Mouse (Mus musculus) heart, postnatal 10 days (tissue): ENCODE measurements at regions not wholly inside any gene's neighbourhood (a gene's known extent, or its start where the extent isn't known, plus 50 kb on each side); places are given as distances from the start of the nearest gene placed in this dataset.
"Not testable (repeated sequence)": the region's sequence is repeated elsewhere in the genome, so short reads cannot be mapped to it uniquely, and the experiment has no call there.

Experiments
- DNase-seq, 2 experiments: peaks; one replicate each; pipeline ENCODE4 v3.0.0; 2021
- intact Hi-C: fragments of 180-260 bp; cut with DNase I; formaldehyde crosslinking; loops from one replicate; pipeline ENCODE4 v1.15.1; 2025

- no peak for DNase-seq
- intact Hi-C loops = no loop called here
Observed at GRCm38 (mm10) chr10:14333344-14333743, 212.1 kb downstream of the Adgrg6 start.

GRCm38 (mm10) chr10:14332688-14333117 is 212.8 kb downstream of the Adgrg6 start:
- intact Hi-C loops = no loop called here
- DNase-seq = no peak

DNA sequence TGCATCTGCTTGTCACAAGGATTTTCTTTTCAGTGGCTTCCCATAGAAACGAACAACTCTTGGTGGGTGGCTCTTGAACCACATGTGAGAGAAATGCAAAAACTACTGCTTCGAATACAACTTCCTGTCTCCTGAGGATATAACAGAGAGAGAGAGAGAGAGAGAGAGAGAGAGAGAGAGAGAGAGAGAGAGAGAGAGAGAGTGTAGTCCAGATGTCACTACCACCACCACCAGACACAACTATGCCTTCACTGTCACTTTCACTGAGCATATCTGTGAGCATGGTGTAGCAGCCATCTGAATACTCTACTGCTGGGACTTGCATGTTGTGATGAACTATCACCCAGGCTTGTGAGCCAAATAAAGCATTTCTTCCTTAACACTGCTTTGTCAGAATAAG is 216.6 kb downstream of the Adgrg6 start:
- no peak for DNase-seq
- intact Hi-C loops = no loop called here

DNA sequence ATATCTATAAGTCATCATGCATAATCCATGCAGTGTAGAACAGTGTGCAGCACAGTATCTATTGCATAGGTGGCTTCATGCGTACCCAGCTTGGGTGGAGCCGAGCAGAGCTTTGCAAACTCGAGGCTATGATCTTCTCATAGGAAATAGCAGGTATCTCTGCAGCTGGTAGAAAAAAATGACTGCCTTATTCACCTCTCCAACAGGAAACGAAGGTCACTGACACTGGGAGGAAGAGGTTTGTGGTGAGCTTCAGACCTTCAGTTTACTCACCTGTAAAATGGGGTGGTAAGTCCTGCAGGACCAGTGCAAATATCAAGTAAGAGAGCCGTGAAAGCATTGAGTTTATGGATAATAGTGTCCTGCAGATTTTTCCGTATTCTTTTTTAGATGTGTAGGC is 219.2 kb downstream of the Adgrg6 start:
- intact Hi-C loops = no loop called here
- DNase-seq = no peak

- DNase-seq = peak; percentile 76 to 84
- intact Hi-C loops = loop anchor here (2.0 to 5.0 kb wide), 3 partner anchors 69 to 757 kb away; no protein-coding TSS in a partner anchor
Observed at GRCm38 (mm10) chr10:14321503-14321902, 224.0 kb downstream of the Adgrg6 start.

DNA sequence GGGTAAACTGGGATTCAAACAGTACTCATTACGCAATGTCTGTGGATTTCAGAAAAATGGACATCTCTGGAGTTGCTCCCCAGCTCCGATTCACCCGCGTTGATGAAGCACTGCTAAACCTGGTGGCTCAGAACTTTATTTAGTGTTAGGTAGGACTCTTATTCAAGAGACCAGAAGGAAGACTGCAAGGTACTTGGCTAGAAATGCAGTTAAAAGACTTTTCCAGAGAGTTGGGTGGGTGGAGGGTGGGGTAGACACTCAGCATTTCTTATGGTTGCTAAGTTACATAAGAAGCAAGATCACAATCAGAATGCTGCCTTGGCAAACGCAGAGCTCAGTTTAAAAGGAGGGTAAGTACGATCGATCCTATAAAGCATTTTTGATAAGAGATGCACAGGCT is 230.2 kb downstream of the Adgrg6 start:
- intact Hi-C loops = no loop called here

DNA sequence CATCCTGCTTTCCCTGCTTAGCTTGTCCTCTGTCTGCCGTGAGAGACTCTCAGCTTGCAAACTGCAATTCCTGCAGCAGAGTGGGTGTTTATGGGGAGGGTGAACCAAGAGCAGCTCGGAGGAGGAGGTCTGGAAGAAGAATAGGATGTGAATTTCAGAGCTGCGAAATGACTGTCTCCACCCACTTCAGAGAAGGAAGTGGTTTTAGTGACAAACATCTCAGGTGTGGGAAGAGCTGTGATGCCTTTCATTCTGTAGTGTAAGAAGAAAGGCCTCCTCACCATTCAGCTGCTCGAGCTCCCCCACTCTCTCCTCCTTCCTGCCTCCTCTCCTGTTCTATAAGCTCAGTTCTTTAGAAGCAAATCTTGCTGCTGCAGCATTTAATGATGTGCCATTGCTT is 230.9 kb downstream of the Adgrg6 start:
- intact Hi-C loops = no loop called here
- no peak for DNase-seq

More for the DNA sequence above, 230.2 kb downstream of the Adgrg6 start:
- no peak for DNase-seq

GRCm38 (mm10) chr10:14314004-14314581 is 231.4 kb downstream of the Adgrg6 start:
- DNase-seq = no peak
- intact Hi-C loops = no loop called here

- no peak for DNase-seq
- intact Hi-C loops = no loop called here
Observed at GRCm38 (mm10) chr10:14312959-14313358, 232.5 kb downstream of the Adgrg6 start.

GRCm38 (mm10) chr10:14311962-14312361 is 233.5 kb downstream of the Adgrg6 start:
- no peak for DNase-seq
- intact Hi-C loops = no loop called here

DNA sequence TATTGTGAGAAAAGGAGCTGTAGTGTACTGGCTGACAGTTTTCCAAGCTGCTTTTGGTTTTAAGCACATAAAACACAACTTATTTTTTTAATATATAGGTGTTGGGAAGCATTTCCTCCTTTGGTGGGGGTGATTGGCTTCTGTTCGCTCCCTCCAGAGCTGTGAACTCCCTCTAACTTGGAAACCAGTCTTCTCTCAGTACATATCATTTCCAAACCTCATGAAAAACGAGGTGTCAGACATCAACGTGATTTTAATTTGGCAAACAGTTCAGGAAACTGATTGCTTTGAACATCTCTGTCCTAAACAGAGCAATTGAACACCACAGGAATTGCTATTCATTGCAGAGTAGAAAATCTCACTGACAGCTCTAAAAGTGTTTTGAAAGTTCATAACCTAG is 238.6 kb downstream of the Adgrg6 start:
- no peak for DNase-seq
- intact Hi-C loops = no loop called here

GRCm38 (mm10) chr10:14303476-14303875 is 242.0 kb downstream of the Adgrg6 start:
- DNase-seq = peak; percentile 42 to 46
- intact Hi-C loops = no loop called here

DNA sequence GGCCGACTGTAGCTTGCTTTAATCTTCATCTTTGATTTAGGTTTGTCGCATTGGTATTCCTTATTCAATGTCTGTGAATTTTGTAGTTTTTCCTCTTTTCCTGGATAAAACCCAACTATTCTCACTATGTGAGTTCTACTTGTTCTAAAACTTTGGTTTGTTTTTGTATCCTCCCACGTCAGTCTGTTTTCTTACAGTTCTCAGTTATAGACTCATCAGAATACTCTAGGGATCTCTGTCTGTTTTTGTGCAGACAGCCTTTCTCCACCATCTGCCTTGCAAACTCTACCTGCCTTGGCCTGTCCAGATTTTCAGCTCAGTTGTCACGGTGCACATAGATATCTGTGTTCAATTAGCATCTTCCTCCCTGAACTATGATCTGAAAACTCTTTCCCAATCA is 249.3 kb downstream of the Adgrg6 start:
- intact Hi-C loops = no loop called here

GRCm38 (mm10) chr10:14292701-14293100 is 252.8 kb downstream of the Adgrg6 start:
- DNase-seq, intact Hi-C loops: not testable (repeated sequence)

More for the DNA sequence above, 249.3 kb downstream of the Adgrg6 start:
- DNase-seq = no peak

- intact Hi-C loops = no loop called here
- no peak for DNase-seq
Observed at GRCm38 (mm10) chr10:14287551-14287950, 257.9 kb downstream of the Adgrg6 start.

DNA sequence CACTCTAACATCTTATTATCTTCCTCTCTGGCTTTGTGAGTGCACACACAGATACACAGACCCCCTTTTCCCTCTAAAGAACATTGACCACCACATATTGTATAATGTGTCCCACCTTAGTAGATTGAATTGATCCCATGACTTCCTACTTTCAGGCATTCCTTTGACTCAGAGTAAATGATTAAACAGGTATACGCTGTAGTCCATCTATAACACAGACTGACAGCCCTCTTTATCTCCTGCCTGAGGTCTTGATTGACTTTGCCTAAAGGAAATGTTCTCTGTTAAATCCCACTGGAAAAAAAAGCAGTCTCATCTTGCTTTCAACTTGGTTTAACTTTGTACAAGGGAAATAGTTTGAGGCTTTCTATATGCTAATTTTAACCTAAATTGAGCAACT is 268.8 kb downstream of the Adgrg6 start:
- intact Hi-C loops = no loop called here
- DNase-seq = no peak

- no peak for DNase-seq
- intact Hi-C loops = no loop called here
Observed at GRCm38 (mm10) chr10:14275477-14275876, 270.0 kb downstream of the Adgrg6 start.

DNA sequence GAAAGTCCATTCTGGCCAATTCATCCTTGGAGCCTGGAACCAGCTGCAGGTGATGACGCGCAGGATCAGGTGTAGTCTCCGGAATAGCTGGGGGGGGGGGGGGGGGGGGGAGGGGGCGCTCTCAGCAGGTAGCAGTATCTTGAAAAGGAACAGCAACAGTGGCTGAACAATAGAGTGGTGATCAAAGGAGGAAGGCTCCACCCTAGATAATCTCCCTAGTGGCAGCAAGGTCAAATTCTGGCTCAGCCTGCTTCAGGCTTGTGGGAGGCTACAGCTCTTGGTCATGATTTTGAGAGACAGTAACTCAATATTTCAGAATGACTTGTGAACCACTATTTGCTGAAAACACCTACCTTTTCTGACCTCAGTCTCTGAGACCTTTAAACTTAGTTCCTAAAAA is 275.5 kb downstream of the Adgrg6 start:
- intact Hi-C loops = no loop called here
- no peak for DNase-seq

DNA sequence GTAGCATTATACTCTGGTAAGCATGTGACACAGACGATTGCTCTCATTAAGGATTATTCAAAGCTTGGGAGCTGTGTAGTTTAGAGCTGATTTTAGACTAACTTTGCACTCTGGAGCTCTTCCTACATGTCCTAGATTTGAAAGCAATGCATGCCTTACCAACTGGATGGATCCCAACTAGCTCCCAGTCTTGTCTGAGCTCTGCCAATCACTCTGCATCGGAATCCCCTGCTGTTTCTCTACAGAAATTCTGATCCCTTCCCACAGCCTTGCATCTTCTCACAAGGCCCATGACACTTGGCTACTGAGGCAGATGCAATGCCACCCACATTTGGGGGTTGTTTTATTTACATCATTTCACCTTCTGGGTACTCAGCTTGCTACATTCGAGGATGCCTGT is 277.8 kb downstream of the Adgrg6 start:
- no peak for DNase-seq
- intact Hi-C loops = no loop called here

DNA sequence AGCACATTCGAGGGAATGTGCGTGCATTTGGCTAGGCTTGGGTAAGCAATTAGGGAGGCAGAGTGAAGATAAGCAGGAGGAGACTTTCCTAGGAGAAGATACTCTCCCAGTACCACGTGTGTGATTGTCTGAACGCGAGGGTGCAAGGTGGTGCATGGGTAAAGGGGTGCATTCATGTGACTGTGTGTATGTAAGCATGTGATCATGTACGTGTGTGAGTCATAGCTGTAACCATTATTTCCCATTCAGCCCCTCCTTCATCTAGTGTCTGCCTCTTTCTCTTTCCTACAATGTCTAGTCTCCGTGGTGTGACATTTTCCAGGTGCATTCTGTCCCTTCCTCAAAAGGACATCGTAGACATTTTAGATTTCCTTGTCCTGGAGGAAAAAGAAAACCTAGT is 273.8 kb downstream of the Hivep2 start:
- intact Hi-C loops = no loop called here
- no peak for DNase-seq

DNA sequence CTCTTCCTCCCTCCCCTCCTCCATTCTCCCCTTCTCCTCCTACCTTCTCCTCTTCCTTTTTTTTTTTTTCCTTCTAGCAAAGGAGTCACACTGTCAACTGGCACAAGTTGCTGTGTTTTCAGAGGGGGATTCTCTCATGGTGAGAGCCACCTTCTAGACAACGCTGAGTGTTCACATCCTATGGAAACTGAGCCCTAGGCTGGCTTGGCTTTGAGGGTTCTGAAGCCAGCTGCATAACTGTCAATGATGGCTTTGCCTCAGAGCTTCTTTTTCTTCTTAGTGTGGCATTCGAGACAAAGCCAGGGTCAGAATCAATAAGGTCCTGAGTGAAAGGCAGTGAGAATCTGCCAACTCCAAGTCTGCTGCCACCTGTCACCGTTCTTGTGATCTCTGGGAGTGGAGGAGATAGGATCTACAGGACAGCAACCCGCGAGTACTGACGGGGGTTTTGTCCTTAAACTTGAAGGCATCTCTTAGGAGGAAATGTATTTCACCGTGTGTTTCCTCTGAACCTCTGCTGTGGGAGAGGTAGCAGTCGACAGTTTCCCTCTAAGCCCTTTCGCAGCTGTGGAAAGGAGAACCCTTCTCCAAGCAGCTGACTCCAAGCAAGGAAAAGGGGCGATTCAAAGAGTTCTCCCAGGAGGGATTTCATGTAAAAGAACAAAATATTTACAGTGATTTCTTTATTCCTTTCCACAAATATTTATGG is 269.2 kb downstream of the Hivep2 start:
- intact Hi-C loops = no loop called here

DNA sequence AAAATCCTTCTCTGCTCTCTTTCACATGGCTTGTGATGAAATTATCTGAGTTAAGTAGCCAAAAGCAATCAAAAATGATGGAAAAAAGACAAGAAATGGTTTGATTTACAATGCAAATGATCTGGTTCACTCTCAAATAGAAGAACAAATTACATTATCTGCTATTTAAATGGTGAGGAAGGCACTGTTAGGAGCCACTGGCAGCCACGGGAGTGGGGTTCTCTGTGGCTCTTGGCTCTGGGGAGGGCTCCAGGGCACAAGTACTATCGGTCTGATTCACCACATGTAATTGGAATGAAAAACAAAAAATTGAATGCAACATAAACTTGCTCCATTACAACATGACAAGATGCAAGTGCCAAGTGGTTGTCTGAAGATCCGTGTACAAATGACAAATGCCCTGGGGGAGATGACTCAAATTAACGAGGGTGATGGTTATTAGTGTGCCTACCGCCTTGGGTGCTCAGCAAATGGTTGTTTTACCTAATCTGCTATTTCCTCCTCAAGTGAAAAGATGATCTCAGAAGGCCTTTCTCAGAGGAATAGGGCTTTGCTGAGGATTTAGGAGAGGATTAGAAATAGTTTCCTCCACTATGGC is 268.2 kb downstream of the Hivep2 start:
- DNase-seq = no peak
- intact Hi-C loops = no loop called here

More for the DNA sequence above, 269.2 kb downstream of the Hivep2 start:
- no peak for DNase-seq
